Mouse (Mus musculus) heart, postnatal 14 days (tissue): ENCODE measurements around the gene Sobp. TPM values are rescaled to one million over a fixed set of nuclear protein-coding genes. Genes with fewer than 3 reads are reported as not detected.
A peak's percentile ranks its signal among the peaks of the same experiment; 100 is the strongest.

Experiments used
- DNase-seq, 2 experiments: peaks; one replicate each; pipeline ENCODE4 v3.0.0; 2021 to 2022
- intact Hi-C: fragments of 180-260 bp; cut with DNase I; formaldehyde crosslinking; loops from one replicate; pipeline ENCODE4 v1.15.1; 2025
- long read RNA-seq, 2 experiments: library from polyadenylated mRNA; stranded (forward); transcript quantifications; one replicate each; pipeline ENCODE4 v2.0.0; 2021
- total RNA-seq, 2 experiments: library from RNA; stranded (reverse); gene quantifications; 2 replicates each; pipeline ENCODE4 v1.2.3; 2021

Sobp gene
- total RNA-seq = 10 to 100 TPM; 14.4 to 14.6 TPM
- long read RNA-seq, experiment 1, partial matches to known transcripts = 6 of 10 reads
- long read RNA-seq, experiment 1, other reads (novel, unspliced or antisense) = 3 of 10 reads
- long read RNA-seq, experiment 2, full-length matches to known transcripts = 1 of 9 reads
- long read RNA-seq, experiment 2, partial matches to known transcripts = 3 of 9 reads
- long read RNA-seq, experiment 2, other reads (novel, unspliced or antisense) = 5 of 9 reads

DNA sequence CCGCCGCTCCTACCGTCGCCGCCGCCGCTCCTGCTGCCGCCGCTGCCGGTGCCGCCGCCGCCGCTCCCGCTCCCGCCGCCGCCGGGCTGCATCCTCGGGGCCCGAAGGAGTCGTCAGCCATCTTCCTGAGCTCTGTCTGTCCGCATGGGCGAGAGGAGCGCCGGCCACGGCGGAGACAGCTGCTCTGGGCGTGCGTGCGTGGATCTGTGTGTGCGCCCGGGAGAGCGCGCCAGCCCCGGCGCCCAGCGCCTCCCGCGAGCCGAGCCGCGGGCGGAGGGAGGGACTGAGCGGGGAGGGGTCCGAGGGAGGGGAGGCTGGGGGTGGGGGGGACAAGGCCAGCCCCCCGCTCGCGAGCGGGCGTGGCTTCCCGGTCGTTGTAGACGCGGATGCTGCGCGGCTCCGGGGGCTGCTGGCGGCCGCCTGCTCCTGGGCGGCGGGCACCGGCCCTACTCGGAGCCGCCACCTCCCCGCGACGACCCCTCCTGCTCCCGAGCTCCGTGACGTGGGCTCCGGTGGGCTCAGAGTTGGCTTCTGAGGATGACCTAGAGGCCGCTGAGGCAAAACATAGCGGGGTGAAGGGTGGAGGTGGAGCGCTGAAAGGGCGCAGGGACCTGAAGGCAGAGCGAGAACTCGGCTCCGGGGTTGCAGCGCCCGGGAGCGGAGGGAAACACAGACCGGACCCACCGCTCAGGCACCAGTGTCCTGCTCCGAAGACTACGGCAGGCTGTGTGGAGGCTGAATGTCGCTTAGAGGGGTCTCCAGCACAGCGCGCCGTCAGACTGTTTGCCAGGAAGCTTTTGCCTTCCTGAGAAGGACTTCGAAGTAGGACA is at the start of gene Sobp, which contains the start of gene 9030612E09Rik:
Sobp (minus strand) TSS at position 205 of the 830 bp plus-strand sequence.
9030612E09Rik (plus strand) TSS at position 379 of the 830 bp plus-strand sequence.
- peak; percentile 73 to 81 for DNase-seq
- intact Hi-C loops = loop anchor here (2.0 to 5.0 kb wide), 3 partner anchors 46 to 167 kb away; partner anchors contain the start of gene Pdss2

GRCm38 (mm10) chr10:43223391-43223790 is 49.1 kb upstream of the Sobp start:
- intact Hi-C loops = loop anchor here (5.0 kb wide), 1 partner anchor 154 kb away; no protein-coding TSS in a partner anchor
- no peak for DNase-seq

DNA sequence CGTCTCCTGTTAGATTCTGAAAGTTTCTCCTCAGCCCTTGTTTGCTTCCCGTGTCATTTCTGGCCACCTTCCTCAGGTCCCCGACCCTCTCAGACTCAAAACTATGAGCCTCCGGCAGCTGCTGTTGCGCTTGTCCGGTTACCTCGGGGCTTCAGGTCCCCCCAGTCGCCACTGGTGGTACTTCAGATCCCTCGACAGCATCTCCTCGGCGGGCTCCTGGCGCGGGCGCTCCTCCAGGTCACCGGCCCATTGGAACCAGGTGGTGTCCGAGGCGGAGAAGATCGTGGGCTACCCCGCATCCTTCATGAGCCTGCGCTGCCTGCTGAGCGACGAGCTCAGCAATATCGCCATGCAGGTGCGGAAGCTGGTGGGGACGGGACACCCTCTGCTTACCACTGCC is 47.3 kb upstream of the Sobp start:
- DNase-seq = peak; percentile 24 to 29

DNA sequence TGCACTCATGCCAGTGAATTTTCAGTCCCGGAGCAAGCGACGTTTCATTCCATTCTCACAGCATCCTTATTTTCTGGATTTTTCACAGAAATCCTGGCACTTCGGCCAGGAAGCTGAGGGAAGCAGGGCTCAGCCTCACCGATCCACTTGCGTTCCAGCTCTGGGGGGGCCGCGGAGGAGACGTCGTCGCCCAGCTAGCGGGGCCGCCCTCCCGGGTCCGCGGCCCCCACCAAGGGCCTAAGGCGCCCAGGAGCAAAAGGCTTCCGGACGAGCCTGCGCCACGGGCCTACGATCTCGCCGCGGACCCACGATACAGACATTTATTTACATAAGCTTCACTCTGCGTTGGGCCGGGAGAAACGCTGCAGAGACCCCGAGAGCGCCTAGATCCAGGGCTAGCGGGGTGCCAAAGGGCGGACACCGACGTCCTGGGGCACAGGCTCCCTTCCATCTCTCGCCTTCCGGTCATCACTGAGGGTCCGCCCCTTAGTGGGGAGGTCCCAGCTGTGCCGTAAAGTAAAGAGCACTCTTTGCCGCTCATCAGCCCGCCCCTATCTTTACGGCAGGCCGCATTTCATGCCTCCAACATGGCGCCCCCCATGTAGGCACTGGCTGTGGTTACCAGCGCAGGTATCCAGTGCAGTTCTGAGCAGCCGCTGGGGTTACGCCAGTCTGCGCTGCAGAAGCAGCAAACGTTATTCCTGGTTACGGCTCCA is 46.7 kb upstream of the Sobp start, which contains the start of gene Pdss2:
Pdss2 (plus strand) TSS at position 577 of the 716 bp plus-strand sequence.
- intact Hi-C loops = loop anchor here (2.0 to 5.0 kb wide), 2 partner anchors 46 to 156 kb away; partner anchors contain the start of genes 9030612E09Rik and Sobp

More for the DNA sequence above, 47.3 kb upstream of the Sobp start:
- intact Hi-C loops = loop anchor here (2.0 to 5.0 kb wide), 2 partner anchors 47 to 156 kb away; partner anchors contain the start of genes 9030612E09Rik and Sobp

DNA sequence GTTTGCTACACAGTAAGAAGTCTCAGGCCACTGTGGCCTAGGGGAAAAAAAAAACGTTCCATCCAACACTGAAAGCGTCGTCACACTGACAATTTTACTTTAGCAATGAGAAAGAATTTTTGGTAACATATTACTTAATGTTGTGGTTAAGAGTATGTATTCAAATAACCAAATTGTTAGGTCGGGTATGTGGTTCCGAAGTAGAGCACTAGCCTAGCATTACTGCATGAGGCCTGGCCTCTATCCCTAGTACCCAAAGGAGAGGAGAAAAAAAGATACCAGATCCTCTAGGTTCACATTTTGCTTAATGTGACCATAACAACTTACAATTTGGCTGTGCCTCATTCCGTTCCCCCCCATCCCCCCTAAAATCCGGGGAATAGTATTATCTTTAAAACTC is 46.1 kb upstream of the Sobp start:
- intact Hi-C loops = loop anchor here (2.0 to 5.0 kb wide), 2 partner anchors 46 to 157 kb away; partner anchors contain the start of genes 9030612E09Rik and Sobp
- DNase-seq = no peak

More for the DNA sequence above, 46.7 kb upstream of the Sobp start, which contains the start of gene Pdss2:
- peak; percentile 90 to 93 for DNase-seq

GRCm38 (mm10) chr10:43217361-43217900 is 43.1 kb upstream of the Sobp start:
- no peak for DNase-seq
- intact Hi-C loops = loop anchor here (10.0 kb wide), 1 partner anchor 257 kb away; the partner anchor contains the start of gene Bend3

DNA sequence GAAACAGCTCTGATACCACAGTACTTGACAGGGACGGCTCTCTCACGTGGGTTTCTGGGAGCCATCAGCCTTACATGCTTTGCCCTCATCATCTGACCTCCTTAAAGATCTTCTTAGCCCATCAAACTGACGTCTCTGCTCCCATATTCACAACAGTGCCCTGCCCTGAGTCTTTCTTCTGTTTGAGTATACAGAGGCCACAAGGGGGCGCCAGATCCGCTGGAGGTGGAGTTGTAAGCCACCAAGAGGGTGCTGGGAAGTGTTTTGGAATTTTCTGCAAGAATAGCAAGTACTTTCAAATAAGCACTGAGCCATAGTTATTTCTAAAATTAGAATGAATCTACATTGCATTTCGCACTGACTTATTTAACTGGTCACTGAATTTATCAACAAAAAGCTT is 37.5 kb upstream of the Sobp start:
- peak; percentile 21 to 27 for DNase-seq
- intact Hi-C loops = loop anchor here (10.0 kb wide), 1 partner anchor 263 kb away; the partner anchor contains the start of gene Bend3

DNA sequence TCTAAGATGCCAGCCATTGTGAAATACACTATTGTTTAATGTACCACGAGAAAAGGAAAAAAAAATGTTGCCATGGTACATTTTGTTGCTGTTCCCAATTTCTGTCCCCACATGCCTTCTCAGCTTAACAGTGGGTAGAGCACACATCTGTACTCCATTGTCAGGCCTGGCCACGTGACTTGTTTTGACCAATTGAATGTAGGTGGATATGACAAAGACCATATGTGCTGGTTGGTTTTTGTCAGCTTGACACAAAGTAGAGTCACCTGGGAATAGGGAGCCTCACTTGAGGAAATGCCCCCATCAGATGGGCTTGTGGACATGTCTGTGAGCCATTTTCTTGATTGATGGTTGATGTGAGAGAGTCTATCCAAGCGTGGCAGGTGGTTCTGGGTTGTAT is 29.5 kb upstream of the Sobp start:
- no peak for DNase-seq
- intact Hi-C loops = no loop called here

GRCm38 (mm10) chr10:43200206-43200605 is 25.9 kb upstream of the Sobp start:
- intact Hi-C loops = no loop called here
- no peak for DNase-seq

- no peak for DNase-seq
Measured at GRCm38 (mm10) chr10:43180313-43180912, 6.1 kb upstream of the Sobp start.

DNA sequence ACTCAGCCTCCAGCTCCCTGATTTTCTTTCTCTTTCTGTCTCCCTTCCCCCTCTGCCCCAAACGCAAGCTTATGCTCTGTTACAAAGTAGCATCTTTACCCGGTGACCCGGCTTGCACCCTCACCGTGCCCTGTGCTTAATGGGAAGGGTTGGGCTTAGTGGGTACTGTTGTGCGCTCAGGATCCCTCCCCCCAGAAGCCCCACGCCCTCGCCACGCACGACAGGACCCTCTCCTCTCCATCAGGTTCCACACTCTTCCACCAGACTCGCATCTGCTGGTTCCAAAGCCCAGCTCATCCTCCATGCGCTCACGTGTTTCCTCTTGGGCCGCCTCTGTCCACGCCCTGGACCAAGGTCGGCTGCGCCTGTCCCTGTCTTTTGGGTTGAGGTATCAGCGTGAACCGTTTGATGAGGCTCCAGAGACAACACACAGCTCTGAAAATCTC is 849 bp upstream of the Sobp start:
- peak; percentile 10 to 13 for DNase-seq
- intact Hi-C loops = loop anchor here (2.0 kb wide), 1 partner anchor 46 kb away; the partner anchor contains the start of gene Pdss2

More at GRCm38 (mm10) chr10:43180313-43180912, 6.1 kb upstream of the Sobp start:
- intact Hi-C loops = no loop called here

- intact Hi-C loops = loop anchor here (2.0 to 5.0 kb wide), 3 partner anchors 47 to 167 kb away; partner anchors contain the start of gene Pdss2
- peak in 1 of 2 experiments; percentile 38 for DNase-seq
Measured at GRCm38 (mm10) chr10:43173828-43174325, 453 bp downstream of the Sobp start.

GRCm38 (mm10) chr10:43173141-43173827 is 1.0 kb downstream of the Sobp start:
- peak; percentile 87 for DNase-seq
- intact Hi-C loops = loop anchor here (5.0 kb wide), 2 partner anchors 136 to 166 kb away; no protein-coding TSS in a partner anchor

- intact Hi-C loops = loop anchor here (5.0 kb wide), 2 partner anchors 135 to 165 kb away; no protein-coding TSS in a partner anchor
- DNase-seq = no peak
Measured at GRCm38 (mm10) chr10:43172554-43172953, 1.8 kb downstream of the Sobp start.

- no peak for DNase-seq
- intact Hi-C loops = loop anchor here (5.0 kb wide), 2 partner anchors 135 to 165 kb away; no protein-coding TSS in a partner anchor
Measured at GRCm38 (mm10) chr10:43172066-43172465, 2.3 kb downstream of the Sobp start.

DNA sequence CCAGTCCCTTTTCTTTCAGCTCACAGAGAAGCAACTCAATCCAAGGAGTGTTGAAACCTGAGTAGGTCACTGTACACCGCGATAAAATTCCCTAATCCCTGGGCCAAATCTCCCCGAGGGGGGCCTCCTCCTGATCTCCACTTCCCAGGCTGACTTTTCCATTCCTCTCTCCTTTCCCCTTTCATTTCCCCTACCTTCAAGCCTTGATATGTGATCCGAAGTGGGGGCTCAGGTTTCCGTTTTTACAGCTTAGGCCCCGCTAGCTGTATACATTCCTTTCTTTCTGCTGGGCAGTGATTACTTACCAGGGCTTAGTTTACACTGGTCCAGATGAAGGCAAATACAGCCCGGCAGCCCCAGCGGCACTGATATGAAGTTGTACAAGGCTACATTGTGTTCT is 3.2 kb downstream of the Sobp start:
- DNase-seq = peak in 1 of 2 experiments; percentile 10
- intact Hi-C loops = loop anchor here (5.0 kb wide), 2 partner anchors 134 to 164 kb away; no protein-coding TSS in a partner anchor

- intact Hi-C loops = no loop called here
Measured at GRCm38 (mm10) chr10:43168847-43169246, 5.5 kb downstream of the Sobp start.

DNA sequence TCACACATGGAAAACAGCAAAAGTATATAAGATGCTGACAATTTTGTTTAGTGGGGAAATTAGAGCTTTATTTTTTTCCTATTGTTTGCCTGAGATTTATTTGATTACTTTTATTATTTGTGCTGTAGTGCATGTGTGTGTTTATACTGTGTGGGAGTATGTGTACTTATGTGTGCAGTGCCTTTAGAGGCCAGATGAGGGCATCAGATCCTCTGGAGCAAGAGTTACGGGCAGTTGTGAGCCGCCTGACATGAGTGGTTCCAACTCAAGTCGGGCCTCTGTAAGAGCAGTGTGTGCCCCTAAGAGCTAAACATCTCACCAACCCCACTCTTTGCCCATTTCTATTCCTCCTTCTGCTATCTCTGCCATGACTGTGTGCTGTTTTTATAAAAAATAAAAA is 7.5 kb downstream of the Sobp start:
- intact Hi-C loops = no loop called here
- DNase-seq = no peak

More at GRCm38 (mm10) chr10:43168847-43169246, 5.5 kb downstream of the Sobp start:
- DNase-seq = peak in 1 of 2 experiments; percentile 32
